Mouse (Mus musculus) limb, embryonic 14.5 days (tissue): Measurements from ENCODE around the gene Clic5. TPM values are rescaled to one million over a fixed set of nuclear protein-coding genes. Genes with fewer than 3 reads are reported as not detected.
A peak's percentile ranks its signal among the peaks of the same experiment; 100 is the strongest.

Experiments used
- ATAC-seq: fragments of 200-750 bp; cut with Nextera tagmentation; 2 replicates; pipeline ENCODE4 v1.8.0; 2017; ENCODE audit warnings: low read depth, moderate number of reproducible peaks, moderate TSS enrichment; ENCODE audit not compliant: low FRiP score
- DNase-seq: peaks from one replicate; pipeline ENCODE4 v3.0.0-alpha.2; 2015; ENCODE audit warnings: low spot score
- H3K27ac ChIP-seq: fragments of 300-500 bp; sonication (generic); replicated peaks from 2 replicates; pipeline ENCODE4 v1.5.1; 2014; ENCODE audit warnings: low read depth, mild to moderate bottlenecking, low read length, moderate library complexity, mixed read lengths
- H3K27me3 ChIP-seq: fragments of 300-500 bp; sonication (generic); 2 replicates; pipeline ENCODE4 v1.6.1; 2014; ENCODE audit warnings: low read length, mixed read lengths; ENCODE audit not compliant: control insufficient read depth, insufficient read depth
- H3K36me3 ChIP-seq: fragments of 300-500 bp; sonication (generic); 2 replicates; pipeline ENCODE4 v1.6.1; 2014; ENCODE audit warnings: mild to moderate bottlenecking, low read length, moderate library complexity, mixed read lengths; ENCODE audit not compliant: control insufficient read depth, insufficient read depth
- H3K4me1 ChIP-seq: fragments of 300-500 bp; sonication (generic); 2 replicates; pipeline ENCODE4 v1.6.1; 2014; ENCODE audit warnings: antibody characterized with exemption, low read length, mixed read lengths; ENCODE audit not compliant: control insufficient read depth, insufficient read depth
- H3K4me2 ChIP-seq: fragments of 300-500 bp; sonication (generic); replicated peaks from 2 replicates; pipeline ENCODE4 v1.6.1; 2014; ENCODE audit warnings: low read depth, mild to moderate bottlenecking, low read length, moderate library complexity; ENCODE audit not compliant: severe bottlenecking
- H3K4me3 ChIP-seq: fragments of 300-500 bp; sonication (generic); replicated peaks from 2 replicates; pipeline ENCODE4 v1.5.1; 2014; ENCODE audit warnings: low read length
- H3K9ac ChIP-seq: fragments of 300-500 bp; sonication (generic); 2 replicates; pipeline ENCODE4 v1.6.1; 2014; ENCODE audit warnings: mild to moderate bottlenecking, low read depth, low read length, moderate library complexity; ENCODE audit not compliant: severe bottlenecking
- H3K9me3 ChIP-seq: fragments of 300-500 bp; sonication (generic); 2 replicates; pipeline ENCODE4 v1.6.1; 2016; ENCODE audit warnings: low read length; ENCODE audit not compliant: control insufficient read depth
- POLR2A ChIP-seq: fragments of 200-500 bp; IDR thresholded peaks from 2 replicates; pipeline ENCODE4 v1.8.0; 2012; ENCODE audit warnings: inconsistent platforms, mild to moderate bottlenecking, moderate library complexity, borderline replicate concordance; ENCODE audit not compliant: insufficient read depth, insufficient read length; ENCODE audit errors: extremely low read depth
- WGBS: fragments of 180-500 bp; shearing (Covaris S2); extraction: QIAGEN DNeasy Blood & Tissue Kit; methylation state at CpG from one replicate; pipeline ENCODE4 v1.1.7; 2014; 5-methylcytosine and 5-hydroxymethylcytosine counted together
- polyA plus RNA-seq, 2 experiments: library from polyadenylated mRNA; depleted of rRNA in 1 of 2; stranded (reverse) in 1 of 2; unstranded in 1 of 2; fragments of >200 nt; fragmentation: Nextera tagmentation in 1 of 2; extraction: Ambion mirVana in 1 of 2; gene quantifications; 2 replicates each; pipeline versions ENCODE4 v1.2.1 to v1.2.3; 2012 to 2014

The Clic5 gene
- polyA plus RNA-seq, 2 experiments = 0.41 to 0.44 TPM

GRCm38 (mm10) chr17:44246153-44246700 lies 57.8 kb downstream of the Clic5 start:
- ATAC-seq (no peak), DNase-seq (no peak)
- Histone ChIP-seq H3K4me2 (no peak overlapping the region), H3K9ac (no peak overlapping the region), H3K27me3 (no peaks in the 10 kb centered on the region), H3K9me3 (no peaks in the 10 kb centered on the region), H3K36me3 (no peaks in the 10 kb centered on the region), H3K4me1 (0 out of 2 replicates have a peak, but pooled peaks cover 2% of the 10 kb centered on the region), H3K27ac (no peak overlapping the region), H3K4me3 (no peak overlapping the region)
- no peak for TF ChIP-seq POLR2A
- WGBS = 66% methylated on average over 9 of the region's 9 CpGs

GRCm38 (mm10) chr17:44249544-44249943 lies 61.2 kb downstream of the Clic5 start:
- H3K9ac ChIP-seq = no peak overlapping the region
- H3K9me3 ChIP-seq = no peaks in the 10 kb centered on the region
- no peak for ATAC-seq
- no peak overlapping the region for H3K27ac ChIP-seq
- H3K4me2 ChIP-seq = no peak overlapping the region
- DNase-seq = no peak
- peaks cover 2% of the 10 kb centered on the region; the same call in 1 of the 2 replicates for H3K4me1 ChIP-seq
- H3K4me3 ChIP-seq = no peak overlapping the region
- H3K27me3 ChIP-seq = 0 out of 2 replicates have a peak, but pooled peaks cover 5% of the 10 kb centered on the region
- WGBS = 63% methylated on average over 4 of the region's 4 CpGs
- no peaks in the 10 kb centered on the region for H3K36me3 ChIP-seq
- no peak for TF ChIP-seq POLR2A

GRCm38 (mm10) chr17:44252653-44253052 lies 64.3 kb downstream of the Clic5 start:
- DNase-seq = no peak
- Histone ChIP-seq H3K9me3 (no peaks in the 10 kb centered on the region), H3K4me2 (no peak overlapping the region), H3K4me1 (peaks cover 4% of the 10 kb centered on the region; the same call in 1 of the 2 replicates), H3K9ac (no peak overlapping the region), H3K27me3 (peaks cover 5% of the 10 kb centered on the region; the same call in 1 of the 2 replicates), H3K4me3 (no peak overlapping the region), H3K36me3 (no peaks in the 10 kb centered on the region), H3K27ac (no peak overlapping the region)
- no peak for TF ChIP-seq POLR2A
- no peak for ATAC-seq
- 71% methylated on average over 3 of the region's 3 CpGs for WGBS

GRCm38 (mm10) chr17:44254698-44255097 lies 66.3 kb downstream of the Clic5 start:
- no peak overlapping the region for H3K4me2 ChIP-seq
- no peak for TF ChIP-seq POLR2A
- H3K36me3 ChIP-seq = no peaks in the 10 kb centered on the region
- peaks cover 4% of the 10 kb centered on the region; the same call in 1 of the 2 replicates for H3K4me1 ChIP-seq
- ATAC-seq = no peak
- H3K9ac ChIP-seq = no peak overlapping the region
- WGBS = 34% methylated on average over 8 of the region's 8 CpGs
- H3K27me3 ChIP-seq = peaks cover 18% of the 10 kb centered on the region; the same call in 1 of the 2 replicates
- H3K9me3 ChIP-seq = no peaks in the 10 kb centered on the region
- no peak for DNase-seq
- H3K4me3 ChIP-seq = no peak overlapping the region
- H3K27ac ChIP-seq = no peak overlapping the region

- H3K36me3 ChIP-seq = no peaks in the 10 kb centered on the region
- 5% methylated on average over 6 of the region's 6 CpGs for WGBS
- peaks cover 22% of the 10 kb centered on the region; the same call in 1 of the 2 replicates for H3K27me3 ChIP-seq
Measured at GRCm38 (mm10) chr17:44256583-44256982, 68.2 kb downstream of the Clic5 start.

GRCm38 (mm10) chr17:44259245-44259644 lies 70.9 kb downstream of the Clic5 start:
- peaks cover 9% of the 10 kb centered on the region; the same call in 1 of the 2 replicates for H3K4me1 ChIP-seq
- 43% methylated on average over 6 of the region's 6 CpGs for whole genome bisulfite sequencing

More at GRCm38 (mm10) chr17:44256583-44256982, 68.2 kb downstream of the Clic5 start:
- Histone ChIP-seq H3K27ac (no peak overlapping the region), H3K4me2 (no peak overlapping the region), H3K9ac (no peak overlapping the region), H3K4me1 (peaks cover 4% of the 10 kb centered on the region; the same call in 1 of the 2 replicates), H3K9me3 (no peaks in the 10 kb centered on the region), H3K4me3 (no peak overlapping the region)
- peak; percentile 80 for DNase-seq
- no peak for TF ChIP-seq POLR2A
- ATAC-seq = peak; percentile 26; the same call in 1 of the 2 replicates

More at GRCm38 (mm10) chr17:44259245-44259644, 70.9 kb downstream of the Clic5 start:
- H3K4me3 ChIP-seq = no peak overlapping the region
- H3K9ac ChIP-seq = no peak overlapping the region
- no peaks in the 10 kb centered on the region for H3K9me3 ChIP-seq
- DNase-seq (no peak), ATAC-seq (no peak)
- no peaks in the 10 kb centered on the region for H3K36me3 ChIP-seq
- H3K27ac ChIP-seq = no peak overlapping the region
- no peak for TF ChIP-seq POLR2A
- no peak overlapping the region for H3K4me2 ChIP-seq
- peaks cover 19% of the 10 kb centered on the region; the same call in 1 of the 2 replicates for H3K27me3 ChIP-seq
